8 mouse cellular contexts compared by ENCODE assay signal in the genomic region with DNA sequence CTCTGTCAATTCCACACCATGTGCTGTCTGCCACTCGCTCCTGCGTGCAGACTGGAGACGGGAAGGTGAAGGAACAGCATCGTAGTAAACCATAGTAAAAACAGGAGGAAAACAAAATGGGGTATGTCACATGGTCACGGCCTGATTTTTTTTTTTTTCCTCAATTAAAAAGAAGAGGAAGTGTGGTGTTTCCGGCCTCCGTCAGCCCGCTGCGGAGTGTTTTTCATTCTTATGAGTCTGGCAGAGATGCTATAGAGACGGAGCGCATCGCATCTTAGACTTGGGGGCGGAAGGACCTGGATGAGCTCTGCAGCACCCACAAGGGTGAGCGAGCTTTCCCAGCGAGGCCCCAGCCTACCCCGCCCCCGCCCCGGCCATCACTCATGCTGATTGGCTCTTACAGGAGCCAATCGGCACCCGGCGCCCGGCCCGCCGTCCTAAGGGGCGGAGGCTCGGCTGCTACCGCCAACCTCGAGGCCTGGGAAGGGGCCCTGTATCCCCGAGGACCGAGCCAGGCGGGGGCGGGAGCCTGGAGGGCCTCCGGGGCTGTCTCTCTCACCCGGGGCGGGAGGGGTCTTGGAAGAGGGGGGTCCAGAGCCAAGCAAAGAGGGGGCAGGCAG. TPM values are rescaled to one million over a fixed set of nuclear protein-coding genes. Genes with fewer than 3 reads are reported as not detected.
DNase-seq lines count a peak whose midpoint lies in the region; ATAC-seq and TF ChIP-seq lines count a peak whose summit lies in the region.

No protein-coding gene starts in this region.

- H3K79me2 ChIP-seq in macrophage (ENCODE audit: inconsistent target) = no peaks in the 10 kb centered on the region

- ATAC-seq in hindbrain, embryonic 15.5 days (ENCODE audit: low FRiP score, low read depth) = peak; percentile 99

- H3K36me3 ChIP-seq in hindbrain, embryonic 15.5 days = 0 out of 2 replicates have a peak, but pooled peaks cover under 1% of the 10 kb centered on the region
- no peaks in the 10 kb centered on the region for H3K36me3 ChIP-seq in macrophage (ENCODE audit: inconsistent target)

- H3K9ac ChIP-seq in hindbrain, embryonic 15.5 days = peak overlapping the region; percentile 66

- peak overlapping the region; percentile 95 for H3K27ac ChIP-seq in hindbrain, embryonic 15.5 days (replicated peaks)
- peak overlapping the region; percentile 82 for H3K27ac ChIP-seq in left cerebral cortex, adult 2 months
- H3K27ac ChIP-seq in macrophage = peak overlapping the region; percentile 21; the same call in 1 of the 2 replicates

- WGBS in hindbrain, embryonic 15.5 days = under 1% methylated on average over 35 of the region's 35 CpGs
- WGBS in macrophage (ENCODE audit: missing documents) = 2% methylated on average over 35 of the region's 35 CpGs

- peaks cover 55% of the 10 kb centered on the region for H3K4me1 ChIP-seq in hindbrain, embryonic 15.5 days (replicated peaks)

- H3K4me2 ChIP-seq in hindbrain, embryonic 15.5 days = peak overlapping the region; percentile 91

- H3K4me3 ChIP-seq in hindbrain, embryonic 15.5 days = peak overlapping the region; percentile 83
- H3K4me3 ChIP-seq in left cerebral cortex, adult 2 months = peak overlapping the region; percentile 62
- peak overlapping the region; percentile 26 for H3K4me3 ChIP-seq in macrophage (ENCODE audit: inconsistent target)

- H3K27me3 ChIP-seq in hindbrain, embryonic 15.5 days = no peaks in the 10 kb centered on the region

- intact Hi-C loops in left cerebral cortex, adult 2 months (cut with DNase I) = no loop called here

- no peak for TF ChIP-seq CTCF in left cerebral cortex, adult 2 months (IDR thresholded peaks at IDR 0.05)

- DNase-seq in ZHBTc4 (ENCODE audit: low read depth, low spot score) = peak; percentile 92
- peak; percentile 85 to 89 for DNase-seq in cerebellum, postnatal 36 days
- DNase-seq in frontal cortex, postnatal 36 days (ENCODE audit: low spot score in 2 of 2) = peak; percentile 84 to 86
- DNase-seq in left cerebral cortex, adult 2 months (ENCODE audit: extremely low spot score in 1 of 2, low spot score in 2 of 2) = peak; percentile 86 to 90
- peak; percentile 80 for DNase-seq in retina, postnatal 7 days (ENCODE audit: low read depth, low spot score)
- peak; percentile 80 to 82 for DNase-seq in urinary bladder, adult 18-20 months (ENCODE audit: low spot score in 2 of 2)

- H3K9me3 ChIP-seq in hindbrain, embryonic 15.5 days = no peaks in the 10 kb centered on the region

RNA-seq across cellular contexts. Expression of gene Irs1, which starts 8.1 kb away (rescaled TPM):
- polyA plus RNA-seq in hindbrain, embryonic 15.5 days (2015; fragmentation: Nextera tagmentation; extraction: Ambion mirVana) = 9.0 and 9.5 TPM in 2 replicates
- total RNA-seq in left cerebral cortex, adult 2 months (2021) = 10 to 100 TPM; 17.3 to 17.4 TPM
- total RNA-seq in macrophage (2018; cell fraction: chromatin; rRNA removed) = 1 to 10 TPM in 1 of 26 experiments, under 1 TPM in 4, not detected in 21; 0.07 to 2.4 (median 0.10) TPM
- total RNA-seq in macrophage (2018; cell fraction: cytosol; rRNA removed) = under 1 TPM in 8 of 26 experiments, not detected in 18; under 0.01 to 0.04 (median 0.01) TPM
- total RNA-seq in macrophage (2018; cell fraction: nucleus; rRNA removed) = under 1 TPM in 7 of 26 experiments, not detected in 19; 0.04 to 0.62 (median 0.10) TPM
- polyA plus RNA-seq in macrophage (2018) = not detected in 3 replicates

RNA-seq across cellular contexts. Expression of gene Rhbdd1, which starts 33.1 kb away (rescaled TPM):
- polyA plus RNA-seq in hindbrain, embryonic 15.5 days (2015; fragmentation: Nextera tagmentation; extraction: Ambion mirVana) = 4.0 and 4.1 TPM in 2 replicates
- total RNA-seq in left cerebral cortex, adult 2 months (2021) = 1 to 10 TPM; 7.6 to 8.4 TPM
- 10 to 100 TPM; 10.4 to 45.2 (median 30.0) TPM for total RNA-seq in macrophage (2018; cell fraction: chromatin; rRNA removed)
- 10 to 100 TPM; 18.8 to 42.0 (median 31.4) TPM for total RNA-seq in macrophage (2018; cell fraction: cytosol; rRNA removed)
- 10 to 100 TPM; 19.8 to 81.1 (median 55.9) TPM for total RNA-seq in macrophage (2018; cell fraction: nucleus; rRNA removed)
- 21.1 to 26.6 TPM (median 21.3 TPM) in 3 replicates for polyA plus RNA-seq in macrophage (2018)

RNA-seq across cellular contexts. Expression of gene Gm9747, which starts 50.2 kb away (rescaled TPM):
- polyA plus RNA-seq in hindbrain, embryonic 15.5 days (2015; fragmentation: Nextera tagmentation; extraction: Ambion mirVana) = 28.3 and 28.8 TPM in 2 replicates
- total RNA-seq in left cerebral cortex, adult 2 months (2021) = not detected
- total RNA-seq in macrophage (2018; cell fraction: chromatin; rRNA removed) = not detected
- total RNA-seq in macrophage (2018; cell fraction: cytosol; rRNA removed) = not detected
- not detected for total RNA-seq in macrophage (2018; cell fraction: nucleus; rRNA removed)
- not detected in 3 replicates for polyA plus RNA-seq in macrophage (2018)

Comparison
In these comparisons a context has a peak if more than half of its experiments do, and no peak if none do; other contexts are left out.
1. Peak in every context shown above with its lines: DNase-seq, ATAC-seq, H3K4me3 ChIP-seq and H3K27ac ChIP-seq.
2. H3K27ac ChIP-seq: peak in every context shown above with its lines; median percentile 95 in hindbrain, embryonic 15.5 days; 82 in left cerebral cortex, adult 2 months; 21 in macrophage.
3. H3K4me3 ChIP-seq: peak in every context shown above with its lines; median percentile 83 in hindbrain, embryonic 15.5 days; 62 in left cerebral cortex, adult 2 months; 26 in macrophage.
4. RNA of gene Gm9747, which starts 50.2 kb away (polyA plus RNA-seq): 28.3 to 28.8 TPM in hindbrain, embryonic 15.5 days; not detected in macrophage; every median in the first group is over 10 times any median in the second.